Mouse (Mus musculus): ENCODE data around the gene Gm5475. TPM values are rescaled to one million over a fixed set of nuclear protein-coding genes. Genes with fewer than 3 reads are reported as not detected.

The Gm5475 gene
- total RNA-seq, 2 experiments from 2014 or later = not detected

Other genes starting within 250 kb of the Gm5475 start
- 10 to 100 TPM; 19.3 to 24.3 TPM for gene Atf1, start 194.3 kb upstream of the Gm5475 start, total RNA-seq (2021)
- not detected for gene Tmprss12, start 141.3 kb upstream of the Gm5475 start, total RNA-seq (2021)
- 10 to 100 TPM; 31.0 to 35.0 TPM for gene Mettl7a1, start 118.0 kb upstream of the Gm5475 start, total RNA-seq (2021)
- under 1 TPM; 0.23 to 0.32 TPM for gene Mettl7a3, start 87.2 kb upstream of the Gm5475 start, total RNA-seq (2021)
- gene Methig1, start 69.0 kb upstream of the Gm5475 start, total RNA-seq (2021) = not detected
- gene Mettl7a2, start 68.9 kb upstream of the Gm5475 start, total RNA-seq (2021) = under 1 TPM; 0.31 to 0.79 TPM
- gene Higd1c, start 57.6 kb upstream of the Gm5475 start, total RNA-seq (2021) = not detected
- gene Slc11a2, start 2.9 kb downstream of the Gm5475 start, total RNA-seq (2021) = 10 to 100 TPM; 49.3 to 66.3 TPM
- gene Letmd1, start 46.9 kb downstream of the Gm5475 start, total RNA-seq (2021) = 10 to 100 TPM; 56.9 to 58.5 TPM
- 10 to 100 TPM; 27.0 to 27.9 TPM for gene Csrnp2, start 73.3 kb downstream of the Gm5475 start, total RNA-seq (2021)
- gene Tfcp2, start 129.9 kb downstream of the Gm5475 start, total RNA-seq (2021) = 10 to 100 TPM; 26.9 to 29.0 TPM
- gene Pou6f1, start 177.8 kb downstream of the Gm5475 start, total RNA-seq (2021) = 100 to 1,000 TPM in 1 of 2 experiments, 10 to 100 TPM in 1; 95.7 to 110 TPM
- gene Dazap2, start 193.2 kb downstream of the Gm5475 start, total RNA-seq (2021) = 100 to 1,000 TPM; 116 to 120 TPM
- gene Smagp, start 214.8 kb downstream of the Gm5475 start, total RNA-seq (2021) = 1 to 10 TPM in 1 of 2 experiments, under 1 TPM in 1; 0.98 to 1.8 TPM
- gene Bin2, start 247.4 kb downstream of the Gm5475 start, total RNA-seq (2021) = 1 to 10 TPM; 5.7 to 6.0 TPM